Mouse (Mus musculus): ENCODE data around the gene Tecr. TPM values are rescaled to one million over a fixed set of nuclear protein-coding genes. Genes with fewer than 3 reads are reported as not detected.

Tecr gene
- polyA plus RNA-seq, 1 experiment from 2014 or later = 629 TPM

GRCm38 (mm10) chr8:83649699-83650098, 41.9 kb upstream of the Tecr start:
- no peak for ATAC-seq (ENCODE audit: insufficient number of reproducible peaks, insufficient read depth, low FRiP score, low read depth)
- no peaks in the 10 kb centered on the region for H3K9me3 ChIP-seq (ENCODE audit: control insufficient read depth, low read depth, low read length)
- no peak overlapping the region for H3K27ac ChIP-seq (ENCODE audit: low read length)
- 88% methylated on average over 6 of the region's 6 CpGs for WGBS
- H3K4me3 ChIP-seq (ENCODE audit: low read depth, low read length) = no peak overlapping the region
- H3K36me3 ChIP-seq (ENCODE audit: control insufficient read depth, insufficient read depth, low read length) = no peaks in the 10 kb centered on the region
- no peaks in the 10 kb centered on the region for H3K27me3 ChIP-seq (ENCODE audit: control insufficient read depth, insufficient read depth, low read length)
- no peak overlapping the region for H3K9ac ChIP-seq (replicated peaks; ENCODE audit: low read depth, low read length)
- peaks cover 12% of the 10 kb centered on the region; the same call in 1 of the 2 replicates for H3K4me1 ChIP-seq (ENCODE audit: control insufficient read depth, insufficient read depth, low read length)
- no peak overlapping the region for H3K4me2 ChIP-seq (replicated peaks; ENCODE audit: low read depth, low read length)

GRCm38 (mm10) chr8:83648031-83648430, 40.3 kb upstream of the Tecr start:
- Histone ChIP-seq H3K4me1 (ENCODE audit: control insufficient read depth, insufficient read depth, low read length) (peaks cover 4% of the 10 kb centered on the region; the same call in 1 of the 2 replicates), H3K4me2 (replicated peaks; ENCODE audit: low read depth, low read length) (no peak overlapping the region), H3K4me3 (ENCODE audit: low read depth, low read length) (no peak overlapping the region), H3K36me3 (ENCODE audit: control insufficient read depth, insufficient read depth, low read length) (no peaks in the 10 kb centered on the region), H3K9ac (replicated peaks; ENCODE audit: low read depth, low read length) (no peak overlapping the region), H3K27ac (ENCODE audit: low read length) (no peak overlapping the region), H3K9me3 (ENCODE audit: control insufficient read depth, low read depth, low read length) (no peaks in the 10 kb centered on the region), H3K27me3 (ENCODE audit: control insufficient read depth, insufficient read depth, low read length) (no peaks in the 10 kb centered on the region)
- no peak for ATAC-seq (ENCODE audit: insufficient number of reproducible peaks, insufficient read depth, low FRiP score, low read depth)
- 92% methylated on average over 4 of the region's 4 CpGs for WGBS

GRCm38 (mm10) chr8:83647511-83647910, 39.7 kb upstream of the Tecr start:
- WGBS = 96% methylated on average over 11 of the region's 11 CpGs
- H3K36me3 ChIP-seq (ENCODE audit: control insufficient read depth, insufficient read depth, low read length) = no peaks in the 10 kb centered on the region
- peaks cover 4% of the 10 kb centered on the region; the same call in 1 of the 2 replicates for H3K4me1 ChIP-seq (ENCODE audit: control insufficient read depth, insufficient read depth, low read length)
- H3K27me3 ChIP-seq (ENCODE audit: control insufficient read depth, insufficient read depth, low read length) = no peaks in the 10 kb centered on the region
- H3K4me2 ChIP-seq (replicated peaks; ENCODE audit: low read depth, low read length) = no peak overlapping the region
- H3K4me3 ChIP-seq (ENCODE audit: low read depth, low read length) = no peak overlapping the region
- ATAC-seq (ENCODE audit: insufficient number of reproducible peaks, insufficient read depth, low FRiP score, low read depth) = no peak
- H3K9ac ChIP-seq (replicated peaks; ENCODE audit: low read depth, low read length) = no peak overlapping the region
- no peaks in the 10 kb centered on the region for H3K9me3 ChIP-seq (ENCODE audit: control insufficient read depth, low read depth, low read length)
- H3K27ac ChIP-seq (ENCODE audit: low read length) = no peak overlapping the region

- no peak for ATAC-seq (ENCODE audit: insufficient number of reproducible peaks, insufficient read depth, low FRiP score, low read depth)
- no peaks in the 10 kb centered on the region for H3K36me3 ChIP-seq (ENCODE audit: control insufficient read depth, insufficient read depth, low read length)
- no peak overlapping the region for H3K9ac ChIP-seq (replicated peaks; ENCODE audit: low read depth, low read length)
- no peaks in the 10 kb centered on the region for H3K4me1 ChIP-seq (ENCODE audit: control insufficient read depth, insufficient read depth, low read length)
- H3K27ac ChIP-seq (ENCODE audit: low read length) = no peak overlapping the region
- no peaks in the 10 kb centered on the region; the same call in 1 of the 2 replicates for H3K9me3 ChIP-seq (ENCODE audit: control insufficient read depth, low read depth, low read length)
- H3K27me3 ChIP-seq (ENCODE audit: control insufficient read depth, insufficient read depth, low read length) = no peaks in the 10 kb centered on the region
- no peak overlapping the region for H3K4me3 ChIP-seq (ENCODE audit: low read depth, low read length)
- no peak overlapping the region for H3K4me2 ChIP-seq (replicated peaks; ENCODE audit: low read depth, low read length)
- 50% methylated on average over 5 of the region's 5 CpGs for WGBS
Observed at GRCm38 (mm10) chr8:83639649-83640048, 31.9 kb upstream of the Tecr start.

GRCm38 (mm10) chr8:83638856-83639255, 31.1 kb upstream of the Tecr start:
- Histone ChIP-seq H3K27ac (ENCODE audit: low read length) (no peak overlapping the region), H3K27me3 (ENCODE audit: control insufficient read depth, insufficient read depth, low read length) (no peaks in the 10 kb centered on the region), H3K4me2 (replicated peaks; ENCODE audit: low read depth, low read length) (no peak overlapping the region), H3K4me1 (ENCODE audit: control insufficient read depth, insufficient read depth, low read length) (no peaks in the 10 kb centered on the region), H3K4me3 (ENCODE audit: low read depth, low read length) (no peak overlapping the region), H3K9ac (replicated peaks; ENCODE audit: low read depth, low read length) (no peak overlapping the region), H3K9me3 (ENCODE audit: control insufficient read depth, low read depth, low read length) (no peaks in the 10 kb centered on the region; the same call in 1 of the 2 replicates), H3K36me3 (ENCODE audit: control insufficient read depth, insufficient read depth, low read length) (no peaks in the 10 kb centered on the region)
- ATAC-seq (ENCODE audit: insufficient number of reproducible peaks, insufficient read depth, low FRiP score, low read depth) = no peak
- WGBS = 72% methylated on average over 4 of the region's 4 CpGs

GRCm38 (mm10) chr8:83632083-83632707, 24.4 kb upstream of the Tecr start:
- no peak overlapping the region for H3K4me3 ChIP-seq (ENCODE audit: low read depth, low read length)
- no peaks in the 10 kb centered on the region for H3K27me3 ChIP-seq (ENCODE audit: control insufficient read depth, insufficient read depth, low read length)
- H3K27ac ChIP-seq (ENCODE audit: low read length) = no peak overlapping the region
- H3K9me3 ChIP-seq (ENCODE audit: control insufficient read depth, low read depth, low read length) = no peaks in the 10 kb centered on the region; the same call in 1 of the 2 replicates
- H3K9ac ChIP-seq (replicated peaks; ENCODE audit: low read depth, low read length) = no peak overlapping the region
- H3K36me3 ChIP-seq (ENCODE audit: control insufficient read depth, insufficient read depth, low read length) = no peaks in the 10 kb centered on the region
- H3K4me1 ChIP-seq (ENCODE audit: control insufficient read depth, insufficient read depth, low read length) = no peaks in the 10 kb centered on the region
- no peak for ATAC-seq (ENCODE audit: insufficient number of reproducible peaks, insufficient read depth, low FRiP score, low read depth)
- 80% methylated on average over 7 of the region's 7 CpGs for WGBS
- H3K4me2 ChIP-seq (replicated peaks; ENCODE audit: low read depth, low read length) = no peak overlapping the region

- Histone ChIP-seq H3K9me3 (ENCODE audit: control insufficient read depth, low read depth, low read length) (no peaks in the 10 kb centered on the region), H3K4me3 (ENCODE audit: low read depth, low read length) (no peak overlapping the region), H3K36me3 (ENCODE audit: control insufficient read depth, insufficient read depth, low read length) (no peaks in the 10 kb centered on the region), H3K27me3 (ENCODE audit: control insufficient read depth, insufficient read depth, low read length) (no peaks in the 10 kb centered on the region), H3K4me2 (replicated peaks; ENCODE audit: low read depth, low read length) (no peak overlapping the region), H3K4me1 (ENCODE audit: control insufficient read depth, insufficient read depth, low read length) (no peaks in the 10 kb centered on the region), H3K9ac (replicated peaks; ENCODE audit: low read depth, low read length) (no peak overlapping the region), H3K27ac (ENCODE audit: low read length) (no peak overlapping the region)
- WGBS = 86% methylated on average over 6 of the region's 6 CpGs
- no peak for ATAC-seq (ENCODE audit: insufficient number of reproducible peaks, insufficient read depth, low FRiP score, low read depth)
Observed at GRCm38 (mm10) chr8:83625676-83626299, 18.0 kb upstream of the Tecr start.

GRCm38 (mm10) chr8:83624739-83625138, 17.0 kb upstream of the Tecr start:
- Histone ChIP-seq H3K27ac (ENCODE audit: low read length) (no peak overlapping the region), H3K36me3 (ENCODE audit: control insufficient read depth, insufficient read depth, low read length) (no peaks in the 10 kb centered on the region), H3K9me3 (ENCODE audit: control insufficient read depth, low read depth, low read length) (no peaks in the 10 kb centered on the region), H3K9ac (replicated peaks; ENCODE audit: low read depth, low read length) (no peak overlapping the region), H3K4me1 (ENCODE audit: control insufficient read depth, insufficient read depth, low read length) (no peaks in the 10 kb centered on the region), H3K27me3 (ENCODE audit: control insufficient read depth, insufficient read depth, low read length) (no peaks in the 10 kb centered on the region), H3K4me2 (replicated peaks; ENCODE audit: low read depth, low read length) (no peak overlapping the region), H3K4me3 (ENCODE audit: low read depth, low read length) (no peak overlapping the region)
- no peak for ATAC-seq (ENCODE audit: insufficient number of reproducible peaks, insufficient read depth, low FRiP score, low read depth)
- 31% methylated on average over 3 of the region's 3 CpGs for WGBS

Measured in stomach, embryonic 14.5 days (tissue).